ENCODE assay signal across 26 mouse cellular contexts in genomic region chr6:100799290-100799689, GRCm38 (mm10). TPM values are rescaled to one million over a fixed set of nuclear protein-coding genes. Genes with fewer than 3 reads are reported as not detected.
A peak's percentile ranks its signal among the peaks of the same experiment; 100 is the strongest.
DNase-seq lines count a peak whose midpoint lies in the region; ATAC-seq and TF ChIP-seq lines count a peak whose summit lies in the region.
"Had no signal": no experiment of that assay in that cellular context is flagged by ENCODE, and none has a peak within 500 bp of the region (broad histone marks: within the 10 kb centered on the region; RNA-seq: fewer than 3 reads in every experiment).

No protein-coding gene starts in this region.

- peaks cover 37% of the 10 kb centered on the region for H3K36me3 ChIP-seq in embryonic facial prominence, embryonic 14.5 days (ENCODE audit: control insufficient read depth, insufficient read depth, low read length)
- peaks cover 19% of the 10 kb centered on the region; the same call in 1 of the 2 replicates for H3K36me3 ChIP-seq in limb, embryonic 14.5 days (ENCODE audit: control insufficient read depth, insufficient read depth, low read length)
- no peaks in the 10 kb centered on the region for H3K36me3 ChIP-seq in kidney, embryonic 16.5 days (ENCODE audit: insufficient read depth, low read length)
- H3K36me3 ChIP-seq in midbrain, embryonic 13.5 days, result no peaks in the 10 kb centered on the region
- H3K36me3 ChIP-seq: forebrain, embryonic 10.5 days; heart, embryonic 13.5 days; hindbrain, embryonic 13.5 days; lung, embryonic 15.5 days had no signal

- no peaks in the 10 kb centered on the region for H3K9me3 ChIP-seq in embryonic facial prominence, embryonic 14.5 days (ENCODE audit: control insufficient read depth, low read length)
- no peaks in the 10 kb centered on the region for H3K9me3 ChIP-seq in limb, embryonic 14.5 days (ENCODE audit: control insufficient read depth, low read length)
- H3K9me3 ChIP-seq in kidney, embryonic 16.5 days (ENCODE audit: low read length), result no peaks in the 10 kb centered on the region; the same call in 1 of the 2 replicates
- H3K9me3 ChIP-seq in midbrain, embryonic 13.5 days, result no peaks in the 10 kb centered on the region
- H3K9me3 ChIP-seq: forebrain, embryonic 10.5 days; heart, embryonic 13.5 days; hindbrain, embryonic 13.5 days; limb, embryonic 12.5 days; lung, embryonic 15.5 days had no signal

- H3K4me3 ChIP-seq in embryonic facial prominence, embryonic 14.5 days (ENCODE audit: low read depth, low read length), result no peak overlapping the region
- H3K4me3 ChIP-seq in limb, embryonic 14.5 days (replicated peaks; ENCODE audit: low read length), result no peak overlapping the region
- H3K4me3 ChIP-seq in kidney, embryonic 16.5 days (ENCODE audit: low read length), result no peak overlapping the region
- H3K4me3 ChIP-seq in midbrain, embryonic 13.5 days (replicated peaks), result no peak overlapping the region
- H3K4me3 ChIP-seq: forebrain, embryonic 10.5 days; heart, adult 2 months; heart, embryonic 13.5 days; hindbrain, embryonic 13.5 days; limb, embryonic 12.5 days; lung, embryonic 15.5 days had no signal

- H3K27ac ChIP-seq in embryonic facial prominence, embryonic 14.5 days (replicated peaks; ENCODE audit: low read depth, low read length), result no peak overlapping the region
- H3K27ac ChIP-seq in limb, embryonic 14.5 days (replicated peaks; ENCODE audit: low read depth, low read length), result no peak overlapping the region
- no peak overlapping the region for H3K27ac ChIP-seq in kidney, embryonic 16.5 days (ENCODE audit: low read length)
- H3K27ac ChIP-seq in midbrain, embryonic 13.5 days, result no peak overlapping the region
- H3K27ac ChIP-seq: forebrain, embryonic 10.5 days; heart, adult 2 months; heart, embryonic 13.5 days; hindbrain, embryonic 13.5 days; limb, embryonic 12.5 days; liver, embryonic 14.5 days; lung, embryonic 15.5 days had no signal

- DNase-seq in 3134 (ENCODE audit: extremely low read depth, insufficient read length, low spot score) (peak; percentile 68), 3T3-L1 (ENCODE audit: low read depth, low spot score) (peak; percentile 97)
- peak; percentile 41 for DNase-seq in embryonic facial prominence, embryonic 14.5 days (ENCODE audit: low spot score)
- DNase-seq in limb, embryonic 14.5 days (ENCODE audit: low spot score), result peak; percentile 30
- DNase-seq in testis, postnatal 10 days (ENCODE audit: low spot score), result no peak
- DNase-seq: adrenal gland, postnatal 10 days; cerebellum, adult 9-10 months; gastrocnemius, postnatal 25 days; heart, adult 2 months; kidney, adult 18-20 months; kidney, postnatal 10 days; lung, postnatal 4 days; thymus, postnatal 25 days had no signal

- H3K9ac ChIP-seq in embryonic facial prominence, embryonic 14.5 days (ENCODE audit: low read depth, low read length), result no peak overlapping the region
- no peak overlapping the region for H3K9ac ChIP-seq in limb, embryonic 14.5 days (ENCODE audit: low read depth, low read length, severe bottlenecking)
- no peak overlapping the region for H3K9ac ChIP-seq in kidney, embryonic 16.5 days (replicated peaks; ENCODE audit: low read length)
- no peak overlapping the region for H3K9ac ChIP-seq in midbrain, embryonic 13.5 days (replicated peaks)
- H3K9ac ChIP-seq: heart, embryonic 13.5 days; hindbrain, embryonic 13.5 days; limb, embryonic 12.5 days; liver, embryonic 14.5 days; lung, embryonic 15.5 days had no signal

- no peak for ATAC-seq in embryonic facial prominence, embryonic 14.5 days (ENCODE audit: low read depth)
- peak; percentile 25; the same call in 1 of the 2 replicates for ATAC-seq in limb, embryonic 14.5 days (ENCODE audit: low FRiP score, low read depth)
- ATAC-seq in kidney, embryonic 16.5 days (ENCODE audit: low FRiP score, low TSS enrichment), result no peak
- no peak for ATAC-seq in midbrain, embryonic 13.5 days
- ATAC-seq: activated CD4-positive, CD25-positive, alpha-beta regulatory T cell, adult 4 months; CD4-positive, CD25-positive, alpha-beta regulatory T cell, adult 4 months; forebrain, embryonic 16.5 days; inflammation-experienced regulatory T-cells, adult 6 months; midbrain, embryonic 16.5 days had no signal

- H3K4me2 ChIP-seq in embryonic facial prominence, embryonic 14.5 days (ENCODE audit: low read depth, low read length), result no peak overlapping the region
- no peak overlapping the region for H3K4me2 ChIP-seq in limb, embryonic 14.5 days (replicated peaks; ENCODE audit: low read depth, low read length, severe bottlenecking)
- no peak overlapping the region for H3K4me2 ChIP-seq in kidney, embryonic 16.5 days (replicated peaks; ENCODE audit: low read depth, low read length)
- H3K4me2 ChIP-seq in midbrain, embryonic 13.5 days (replicated peaks), result no peak overlapping the region
- H3K4me2 ChIP-seq: heart, embryonic 13.5 days; hindbrain, embryonic 13.5 days; limb, embryonic 12.5 days; lung, embryonic 15.5 days had no signal

- no peak for TF ChIP-seq POLR2A in limb, embryonic 14.5 days (IDR thresholded peaks at IDR 0.05; ENCODE audit: borderline replicate concordance, extremely low read depth, insufficient read depth, insufficient read length)

- no peaks in the 10 kb centered on the region for H3K4me1 ChIP-seq in embryonic facial prominence, embryonic 14.5 days (ENCODE audit: control insufficient read depth, insufficient read depth, low read length)
- H3K4me1 ChIP-seq in limb, embryonic 14.5 days (ENCODE audit: control insufficient read depth, insufficient read depth, low read length), result peaks cover 11% of the 10 kb centered on the region; the same call in 1 of the 2 replicates
- peaks cover 6% of the 10 kb centered on the region for H3K4me1 ChIP-seq in kidney, embryonic 16.5 days (ENCODE audit: insufficient read depth, low read length)
- H3K4me1 ChIP-seq in midbrain, embryonic 13.5 days (replicated peaks), result no peaks in the 10 kb centered on the region
- H3K4me1 ChIP-seq: forebrain, embryonic 10.5 days; heart, embryonic 13.5 days; lung, embryonic 15.5 days had no signal

- WGBS in embryonic facial prominence, embryonic 14.5 days, result 69% methylated on average over 6 of the region's 6 CpGs
- 74% methylated on average over 6 of the region's 6 CpGs for WGBS in limb, embryonic 14.5 days
- 86% methylated on average over 6 of the region's 6 CpGs for WGBS in kidney, embryonic 16.5 days
- WGBS in midbrain, embryonic 13.5 days, result 94% methylated on average over 6 of the region's 6 CpGs

- H3K27me3 ChIP-seq in embryonic facial prominence, embryonic 14.5 days (replicated peaks; ENCODE audit: control insufficient read depth, insufficient read depth, low read length), result no peaks in the 10 kb centered on the region
- H3K27me3 ChIP-seq in limb, embryonic 14.5 days (ENCODE audit: control insufficient read depth, insufficient read depth, low read length), result no peaks in the 10 kb centered on the region
- no peaks in the 10 kb centered on the region for H3K27me3 ChIP-seq in kidney, embryonic 16.5 days (ENCODE audit: insufficient read depth, low read length)
- no peaks in the 10 kb centered on the region for H3K27me3 ChIP-seq in midbrain, embryonic 13.5 days
- H3K27me3 ChIP-seq: heart, embryonic 13.5 days; hindbrain, embryonic 13.5 days; limb, embryonic 12.5 days; lung, embryonic 15.5 days had no signal

RNA-seq across cellular contexts. Expression of gene Ppp4r2, which starts 34.1 kb away (rescaled TPM):
- 29.5 and 30.4 TPM in 2 replicates for polyA plus RNA-seq in embryonic facial prominence, embryonic 14.5 days (2014; fragmentation: Nextera tagmentation; extraction: Ambion mirVana)
- polyA plus RNA-seq in limb, embryonic 14.5 days (2012; rRNA removed), result 34.3 and 44.2 TPM in 2 replicates
- polyA plus RNA-seq in limb, embryonic 14.5 days (2014; fragmentation: Nextera tagmentation; extraction: Ambion mirVana), result 34.5 and 36.3 TPM in 2 replicates
- polyA plus RNA-seq in kidney, embryonic 16.5 days (2015; fragmentation: Nextera tagmentation; extraction: Ambion mirVana), result 16.7 and 17.7 TPM in 2 replicates
- polyA plus RNA-seq in midbrain, embryonic 13.5 days (2015; fragmentation: Nextera tagmentation; extraction: Ambion mirVana), result 26.4 and 26.6 TPM in 2 replicates
